Mouse (Mus musculus): ENCODE measurements around the gene Thap4. TPM values are rescaled to one million over a fixed set of nuclear protein-coding genes. Genes with fewer than 3 reads are reported as not detected.

Thap4 gene
- polyA plus RNA-seq (2014; fragmentation: Nextera tagmentation; extraction: Ambion mirVana), result 37.5 and 39.8 TPM in 2 replicates

DNA sequence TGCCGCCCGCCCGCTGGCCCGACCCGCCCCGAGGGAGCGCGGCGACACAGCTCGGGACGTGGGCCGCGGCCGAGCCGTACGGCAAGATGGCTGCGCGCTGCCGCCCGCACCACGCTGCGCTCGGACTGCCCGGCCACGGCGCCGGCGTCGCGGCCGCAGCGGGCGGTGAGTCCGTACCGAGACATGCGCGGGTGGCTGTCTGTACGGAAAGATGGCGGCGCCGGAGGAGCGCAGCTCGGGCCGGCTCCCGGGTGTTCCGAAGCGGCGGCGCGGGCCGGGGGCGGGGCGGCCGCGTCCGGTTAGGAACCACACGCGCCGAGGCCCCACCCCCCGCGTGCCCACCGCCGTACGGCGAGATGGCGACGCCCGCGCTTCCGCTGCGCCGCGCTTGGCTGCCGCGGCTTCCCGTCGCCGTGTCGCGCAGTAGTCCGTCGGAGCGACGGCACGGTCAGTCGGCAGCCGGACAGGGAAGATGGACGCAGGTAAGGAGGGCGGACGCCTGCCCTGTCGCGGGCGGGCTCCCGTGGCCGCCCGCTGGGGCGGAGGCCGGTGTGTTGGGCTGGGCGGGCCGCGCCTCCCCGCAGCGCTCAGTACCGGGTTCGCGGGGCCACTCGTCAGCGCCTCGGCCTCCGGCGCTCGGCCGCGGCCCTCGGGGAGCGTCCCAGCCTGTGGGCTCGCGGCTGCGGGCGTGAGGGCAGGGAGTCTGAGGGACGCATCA, at the start of gene Thap4:
Gene Thap4, minus strand, starts transcription at position 292 of the 718 bp plus-strand sequence.
- Histone ChIP-seq H3K36me3 (ENCODE audit: control insufficient read depth, insufficient read depth, low read length) (peaks cover 3% of the 10 kb centered on the region; the same call in 1 of the 2 replicates), H3K9me3 (ENCODE audit: control insufficient read depth, low read length) (no peaks in the 10 kb centered on the region), H3K4me2 (peak within 1 kb of the TSS; percentile 91), H3K27me3 (ENCODE audit: control insufficient read depth, insufficient read depth, low read length) (no peaks in the 10 kb centered on the region), H3K4me3 (ENCODE audit: low read depth, low read length) (peak within 1 kb of the TSS; percentile 94), H3K27ac (ENCODE audit: low read depth, low read length) (peak within 1 kb of the TSS; percentile 84), H3K9ac (ENCODE audit: low read length) (peak within 1 kb of the TSS; percentile 88), H3K4me1 (ENCODE audit: control insufficient read depth, insufficient read depth, low read length) (peaks cover 12% of the 10 kb centered on the region)
- WGBS, result under 1% methylated on average over 78 of the region's 121 CpGs
- ATAC-seq (ENCODE audit: low FRiP score) (peak; percentile 93), DNase-seq (ENCODE audit: low spot score, missing footprints) (peak; percentile 98)

DNA sequence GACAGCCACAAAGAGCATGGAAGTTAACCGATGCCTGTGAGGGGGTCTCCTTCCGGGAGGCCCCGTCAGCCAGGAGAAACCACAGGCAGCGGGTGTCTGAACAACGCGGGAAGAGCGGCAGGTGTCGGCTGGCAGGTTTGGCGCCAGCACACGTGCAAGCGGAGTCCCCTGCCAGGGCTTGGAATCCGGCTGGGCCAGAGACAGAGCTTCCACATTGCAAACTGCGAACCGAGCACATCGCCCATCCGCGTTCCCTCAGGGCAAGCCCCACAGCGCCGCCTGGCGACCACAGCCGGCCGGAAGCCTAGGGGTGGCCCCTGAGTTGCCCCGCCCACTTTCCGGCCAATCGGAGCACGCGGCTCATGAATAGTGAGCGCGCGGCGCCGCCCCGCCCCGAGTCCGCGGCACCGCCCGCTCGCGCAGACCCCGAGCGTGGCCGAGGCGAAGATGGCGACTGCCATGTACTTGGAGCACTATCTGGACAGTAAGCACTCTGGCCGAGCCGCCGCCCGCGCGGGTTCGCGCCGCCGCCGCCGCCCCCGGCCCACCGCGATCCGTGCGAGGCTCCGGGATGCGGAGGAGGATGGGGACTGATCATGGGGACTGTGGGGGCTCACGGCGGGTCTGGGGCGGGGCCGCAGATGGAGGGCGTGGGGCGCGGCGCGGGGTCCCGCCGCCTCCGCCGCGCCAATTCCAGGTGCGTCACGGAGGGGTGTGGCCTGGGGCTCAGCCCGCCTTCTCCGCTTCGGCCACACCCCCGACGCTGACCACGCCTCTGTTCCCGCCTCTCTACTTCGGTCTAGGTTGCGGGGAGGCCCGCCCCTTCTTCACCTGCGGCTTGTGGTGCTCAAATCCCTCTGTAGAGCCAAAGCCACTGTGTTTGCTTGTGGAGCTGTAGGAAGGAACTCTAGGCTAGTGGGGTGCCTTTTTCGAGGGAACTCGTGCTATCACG, 49.2 kb upstream of the Thap4 start, which contains the start of gene Ing5:
Gene Ing5, plus strand, starts transcription at position 410 of the 952 bp plus-strand sequence.
- H3K27ac ChIP-seq (ENCODE audit: low read depth, low read length), result peak within 1 kb of the TSS; percentile 85
- H3K4me2 ChIP-seq, result peak within 1 kb of the TSS; percentile 85
- peak; percentile 100 for DNase-seq (ENCODE audit: low spot score, missing footprints)
- peak; percentile 93 for ATAC-seq (ENCODE audit: low FRiP score)
- no peaks in the 10 kb centered on the region for H3K27me3 ChIP-seq (ENCODE audit: control insufficient read depth, insufficient read depth, low read length)
- no peaks in the 10 kb centered on the region for H3K9me3 ChIP-seq (ENCODE audit: control insufficient read depth, low read length)
- peaks cover 3% of the 10 kb centered on the region; the same call in 1 of the 2 replicates for H3K36me3 ChIP-seq (ENCODE audit: control insufficient read depth, insufficient read depth, low read length)
- H3K4me1 ChIP-seq (ENCODE audit: control insufficient read depth, insufficient read depth, low read length), result peaks cover 11% of the 10 kb centered on the region
- H3K9ac ChIP-seq (ENCODE audit: low read length), result peak within 1 kb of the TSS; percentile 88
- peak within 1 kb of the TSS; percentile 66 for H3K4me3 ChIP-seq (ENCODE audit: low read depth, low read length)
- WGBS, result under 1% methylated on average over 83 of the region's 94 CpGs

DNA sequence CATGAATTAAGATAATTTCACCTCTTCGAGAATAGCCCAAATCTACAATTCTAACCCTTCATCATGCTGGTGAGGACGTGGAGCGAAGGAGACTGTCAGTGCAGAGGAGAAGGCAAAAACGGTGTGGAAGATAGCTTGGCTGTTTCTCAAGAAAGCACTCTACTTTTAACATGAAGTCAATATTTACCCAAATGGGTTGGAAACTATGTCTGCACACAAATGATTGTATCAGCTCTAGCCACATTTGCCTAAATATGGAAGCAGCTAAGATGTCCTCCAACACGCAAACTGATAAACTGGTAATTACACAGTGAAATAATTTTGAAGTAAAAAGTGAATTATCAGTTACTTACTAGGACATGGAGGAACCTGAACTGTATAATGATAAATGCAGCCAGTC, 48.1 kb upstream of the Thap4 start:
- H3K9ac ChIP-seq (ENCODE audit: low read length), result no peak overlapping the region
- peaks cover 4% of the 10 kb centered on the region; the same call in 1 of the 2 replicates for H3K36me3 ChIP-seq (ENCODE audit: control insufficient read depth, insufficient read depth, low read length)
- H3K9me3 ChIP-seq (ENCODE audit: control insufficient read depth, low read length), result no peaks in the 10 kb centered on the region
- H3K27ac ChIP-seq (ENCODE audit: low read depth, low read length), result no peak overlapping the region
- ATAC-seq (ENCODE audit: low FRiP score) (no peak), DNase-seq (ENCODE audit: low spot score, missing footprints) (no peak)
- H3K4me1 ChIP-seq (ENCODE audit: control insufficient read depth, insufficient read depth, low read length), result peaks cover 11% of the 10 kb centered on the region
- WGBS, result 90% methylated on average over 5 of the region's 5 CpGs
- H3K4me2 ChIP-seq, result peak overlapping the region; percentile 85
- H3K4me3 ChIP-seq (ENCODE audit: low read depth, low read length), result no peak overlapping the region
- no peaks in the 10 kb centered on the region for H3K27me3 ChIP-seq (ENCODE audit: control insufficient read depth, insufficient read depth, low read length)

DNA sequence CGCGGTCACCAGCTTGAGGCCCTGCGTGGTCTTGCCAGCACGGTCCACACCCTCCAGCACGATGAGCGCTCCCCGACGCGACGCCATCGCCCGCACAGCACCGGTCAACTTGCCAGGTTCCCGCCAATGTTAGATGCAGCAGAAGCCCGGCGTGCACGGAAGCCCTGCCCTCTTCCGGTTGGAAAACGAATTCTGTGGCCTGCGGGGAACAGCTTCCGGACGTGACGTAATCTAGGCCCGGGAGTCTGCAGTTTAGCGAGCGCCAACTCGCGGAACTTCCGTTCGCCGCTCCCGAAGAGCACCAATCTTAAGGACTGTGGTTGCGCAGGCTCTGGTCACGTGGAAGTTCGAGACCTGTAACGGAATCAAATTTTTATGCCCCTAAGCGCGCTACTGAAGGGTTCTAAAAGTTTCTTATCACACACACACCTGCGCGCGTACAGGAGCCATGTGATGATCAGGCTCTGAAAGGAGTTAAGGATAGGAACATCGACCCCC, 47.1 kb upstream of the Thap4 start, which contains the start of gene Dtymk:
Gene Dtymk, minus strand, starts transcription at position 194 of the 498 bp plus-strand sequence.
- peaks cover 11% of the 10 kb centered on the region for H3K4me1 ChIP-seq (ENCODE audit: control insufficient read depth, insufficient read depth, low read length)
- WGBS, result under 1% methylated on average over 42 of the region's 42 CpGs
- peak within 1 kb of the TSS; percentile 84 for H3K9ac ChIP-seq (ENCODE audit: low read length)
- H3K4me2 ChIP-seq, result peak within 1 kb of the TSS; percentile 85
- ATAC-seq (ENCODE audit: low FRiP score), result peak; percentile 66
- H3K9me3 ChIP-seq (ENCODE audit: control insufficient read depth, low read length), result no peaks in the 10 kb centered on the region
- H3K27ac ChIP-seq (ENCODE audit: low read depth, low read length), result peak within 1 kb of the TSS; percentile 71
- no peaks in the 10 kb centered on the region for H3K27me3 ChIP-seq (ENCODE audit: control insufficient read depth, insufficient read depth, low read length)
- H3K4me3 ChIP-seq (ENCODE audit: low read depth, low read length), result peak within 1 kb of the TSS; percentile 58
- peak; percentile 98 for DNase-seq (ENCODE audit: low spot score, missing footprints)
- H3K36me3 ChIP-seq (ENCODE audit: control insufficient read depth, insufficient read depth, low read length), result peaks cover 4% of the 10 kb centered on the region; the same call in 1 of the 2 replicates

DNA sequence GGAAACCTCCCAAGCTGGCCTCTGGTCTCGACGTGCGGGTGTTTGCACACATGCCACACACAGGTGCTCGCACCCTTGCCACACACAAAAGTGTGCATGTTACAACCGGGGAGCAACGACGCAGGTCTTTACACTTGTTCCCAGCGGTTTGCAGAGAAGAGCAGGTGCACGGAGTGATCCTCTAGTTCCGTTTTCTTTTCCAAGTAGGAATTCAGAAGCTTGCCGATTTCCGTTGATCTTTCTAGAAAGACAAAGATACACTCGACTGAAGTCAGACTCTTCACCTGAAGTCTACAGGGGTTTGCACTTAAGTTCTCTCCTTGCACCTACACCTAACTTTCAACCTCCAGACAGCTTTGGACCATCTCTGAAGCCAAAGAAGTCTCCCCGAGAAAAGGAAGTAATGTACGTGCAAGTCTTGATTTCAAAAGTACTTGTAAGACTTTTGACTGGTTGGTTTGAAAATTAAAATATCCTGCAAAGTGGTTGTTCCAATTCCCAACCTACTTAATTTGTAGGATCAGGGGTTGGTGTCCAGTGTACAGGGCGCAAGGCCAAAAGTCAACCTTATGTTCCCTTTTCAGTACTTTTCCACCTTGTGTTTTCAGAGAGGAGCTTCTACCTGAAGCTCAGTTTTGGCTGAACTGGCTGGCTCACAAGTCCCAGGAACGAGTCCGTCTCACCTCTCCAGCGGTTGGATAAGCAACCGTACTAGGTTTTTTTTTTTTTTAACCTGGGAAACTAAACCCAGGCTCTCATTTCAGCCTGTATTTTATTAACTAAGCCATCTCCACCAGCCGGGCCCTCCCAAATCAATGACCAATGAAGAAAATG, 46.2 kb upstream of the Thap4 start:
- Histone ChIP-seq H3K4me1 (ENCODE audit: control insufficient read depth, insufficient read depth, low read length) (peaks cover 11% of the 10 kb centered on the region), H3K4me3 (ENCODE audit: low read depth, low read length) (peak overlapping the region; percentile 58), H3K9ac (ENCODE audit: low read length) (peak overlapping the region; percentile 84), H3K9me3 (ENCODE audit: control insufficient read depth, low read length) (no peaks in the 10 kb centered on the region), H3K27ac (ENCODE audit: low read depth, low read length) (no peak overlapping the region), H3K27me3 (ENCODE audit: control insufficient read depth, insufficient read depth, low read length) (no peaks in the 10 kb centered on the region), H3K36me3 (ENCODE audit: control insufficient read depth, insufficient read depth, low read length) (peaks cover 4% of the 10 kb centered on the region; the same call in 1 of the 2 replicates), H3K4me2 (peak overlapping the region; percentile 80)
- 76% methylated on average over 21 of the region's 21 CpGs for WGBS
- ATAC-seq (ENCODE audit: low FRiP score) (no peak), DNase-seq (ENCODE audit: low spot score, missing footprints) (no peak)

DNA sequence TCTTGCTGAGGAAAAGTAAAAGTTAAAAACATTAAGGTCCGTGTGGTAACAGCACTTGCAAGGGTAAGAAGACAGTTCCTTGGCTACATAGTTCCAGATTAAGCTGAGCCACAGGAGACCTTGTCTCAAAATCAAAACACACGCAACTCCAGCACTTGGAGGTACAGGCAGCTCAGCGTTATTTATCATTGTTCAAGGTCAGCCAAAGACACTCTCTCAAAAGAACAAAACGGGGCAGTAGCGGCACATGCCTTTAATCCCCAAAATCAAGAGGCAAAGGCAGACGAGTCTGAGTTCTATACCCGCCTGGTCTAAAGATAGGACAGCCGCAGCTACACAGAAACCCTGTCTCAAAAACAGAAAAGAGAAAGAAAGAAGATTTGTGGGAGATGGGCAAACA, 41.2 kb upstream of the Thap4 start:
- Histone ChIP-seq H3K27me3 (ENCODE audit: control insufficient read depth, insufficient read depth, low read length) (no peaks in the 10 kb centered on the region), H3K4me1 (ENCODE audit: control insufficient read depth, insufficient read depth, low read length) (peaks cover 2% of the 10 kb centered on the region; the same call in 1 of the 2 replicates), H3K4me2 (no peak overlapping the region), H3K9ac (ENCODE audit: low read length) (no peak overlapping the region), H3K9me3 (ENCODE audit: control insufficient read depth, low read length) (no peaks in the 10 kb centered on the region; the same call in 1 of the 2 replicates), H3K4me3 (ENCODE audit: low read depth, low read length) (no peak overlapping the region), H3K36me3 (ENCODE audit: control insufficient read depth, insufficient read depth, low read length) (peaks cover 35% of the 10 kb centered on the region), H3K27ac (ENCODE audit: low read depth, low read length) (no peak overlapping the region)
- ATAC-seq (ENCODE audit: low FRiP score) (no peak), DNase-seq (ENCODE audit: low spot score, missing footprints) (no peak)
- WGBS, result 90% methylated on average over 8 of the region's 8 CpGs

DNA sequence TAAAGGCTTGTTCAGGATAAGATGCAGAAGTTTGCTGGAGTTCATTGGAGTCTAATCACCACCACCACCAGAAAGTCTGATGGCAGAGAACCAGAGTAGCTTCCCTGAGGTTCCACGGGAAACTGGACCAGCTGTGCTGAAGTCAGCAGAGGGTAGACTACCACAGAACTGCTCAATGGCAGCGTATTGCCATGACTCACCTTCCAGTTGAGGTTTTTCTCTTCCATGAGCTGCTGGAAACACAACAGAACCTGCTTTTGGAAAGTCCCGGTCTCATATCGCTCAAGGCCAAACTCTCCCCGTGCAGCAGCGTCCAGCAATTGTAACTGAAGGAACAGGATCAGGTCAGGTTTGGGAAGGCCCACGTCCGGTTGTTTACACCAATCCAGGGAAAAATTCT, 39.9 kb upstream of the Thap4 start:
- Histone ChIP-seq H3K36me3 (ENCODE audit: control insufficient read depth, insufficient read depth, low read length) (peaks cover 36% of the 10 kb centered on the region), H3K27ac (ENCODE audit: low read depth, low read length) (no peak overlapping the region), H3K9ac (ENCODE audit: low read length) (no peak overlapping the region), H3K4me1 (ENCODE audit: control insufficient read depth, insufficient read depth, low read length) (no peaks in the 10 kb centered on the region), H3K27me3 (ENCODE audit: control insufficient read depth, insufficient read depth, low read length) (no peaks in the 10 kb centered on the region), H3K4me2 (no peak overlapping the region), H3K9me3 (ENCODE audit: control insufficient read depth, low read length) (no peaks in the 10 kb centered on the region; the same call in 1 of the 2 replicates), H3K4me3 (ENCODE audit: low read depth, low read length) (no peak overlapping the region)
- ATAC-seq (ENCODE audit: low FRiP score) (no peak), DNase-seq (ENCODE audit: low spot score, missing footprints) (no peak)
- 95% methylated on average over 8 of the region's 8 CpGs for WGBS

DNA sequence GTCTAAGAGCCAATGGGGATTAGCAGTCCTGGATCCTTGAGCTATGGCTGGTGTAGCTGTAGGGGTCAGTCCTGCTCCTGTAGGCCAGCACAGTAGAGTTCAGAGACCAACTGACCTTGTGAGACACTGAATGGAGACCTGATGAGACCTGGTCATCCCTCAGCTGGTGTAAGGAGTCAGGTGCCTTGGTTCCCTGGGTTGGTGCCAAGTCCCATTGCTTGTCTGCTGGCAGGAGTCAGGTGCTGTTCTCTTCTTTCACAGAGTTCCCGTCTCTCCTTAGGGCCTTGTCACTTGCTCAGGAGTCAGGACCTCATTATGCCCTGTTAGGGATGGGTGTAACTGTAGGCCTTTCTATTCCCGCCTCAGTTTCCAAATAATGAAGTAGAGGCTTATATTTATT, 32.2 kb upstream of the Thap4 start:
- 87% methylated on average over 2 of the region's 2 CpGs for WGBS
- no peak overlapping the region for H3K9ac ChIP-seq (ENCODE audit: low read length)
- no peak overlapping the region for H3K4me3 ChIP-seq (ENCODE audit: low read depth, low read length)
- H3K27me3 ChIP-seq (ENCODE audit: control insufficient read depth, insufficient read depth, low read length), result no peaks in the 10 kb centered on the region
- peaks cover 30% of the 10 kb centered on the region for H3K36me3 ChIP-seq (ENCODE audit: control insufficient read depth, insufficient read depth, low read length)
- no peak overlapping the region for H3K27ac ChIP-seq (ENCODE audit: low read depth, low read length)
- H3K4me1 ChIP-seq (ENCODE audit: control insufficient read depth, insufficient read depth, low read length), result no peaks in the 10 kb centered on the region
- no peaks in the 10 kb centered on the region; the same call in 1 of the 2 replicates for H3K9me3 ChIP-seq (ENCODE audit: control insufficient read depth, low read length)
- ATAC-seq (ENCODE audit: low FRiP score) (no peak), DNase-seq (ENCODE audit: low spot score, missing footprints) (no peak)
- no peak overlapping the region for H3K4me2 ChIP-seq

Measured in midbrain, embryonic 11.5 days (tissue).